Mouse (Mus musculus) large intestine, adult 2 months (tissue): ENCODE measurements around the gene Ceacam14. TPM values are rescaled to one million over a fixed set of nuclear protein-coding genes. Genes with fewer than 3 reads are reported as not detected.

Experiments used
- DNase-seq: peaks from one replicate; pipeline ENCODE4 v3.0.0-alpha.2; 2012; ENCODE audit warnings: low read depth, low spot score
- WGBS: fragments of 180-500 bp; shearing (Covaris S2); methylation state at CpG from one replicate; pipeline ENCODE4 v1.1.7; 2018; 5-methylcytosine and 5-hydroxymethylcytosine counted together
- polyA plus RNA-seq: library from polyadenylated mRNA; depleted of rRNA; stranded (reverse); fragments of >200 nt; gene quantifications from 2 replicates; pipeline ENCODE4 v1.2.3, GENCODE M21; 2012; rRNA removed

The Ceacam14 gene
- polyA plus RNA-seq: not detected in 2 replicates

DNA sequence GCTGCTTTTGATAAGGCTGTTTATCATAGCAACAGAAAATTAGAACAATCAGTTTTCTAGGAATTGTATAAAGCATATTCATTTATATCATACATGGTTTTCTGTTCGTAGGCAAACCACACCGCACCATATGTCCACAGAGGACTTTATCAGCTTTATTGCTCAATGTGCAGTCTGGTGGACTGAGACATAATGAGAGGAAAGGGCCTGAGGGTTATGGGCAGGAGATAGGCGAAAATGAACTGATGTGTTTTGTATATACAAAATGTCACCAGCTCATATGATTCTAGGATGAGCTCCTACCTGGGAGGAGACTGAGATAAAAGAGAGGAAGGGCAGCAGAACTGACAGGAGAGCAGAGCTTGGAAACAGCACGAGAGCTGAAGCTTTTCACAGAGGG lies at the start of gene Ceacam14:
Gene Ceacam14, plus strand, starts transcription at position 301 of the 400 bp plus-strand sequence.
- WGBS: 63% methylated on average over 4 of the region's 4 CpGs
- DNase-seq: no peak

Other genes starting within 250 kb of the Ceacam14 start
- gene Ceacam5, start 99.4 kb upstream of the Ceacam14 start, polyA plus RNA-seq: not detected in 2 replicates
- gene Gm5155, start 59.1 kb downstream of the Ceacam14 start, polyA plus RNA-seq: not detected in 2 replicates
- not detected in 2 replicates for gene Ceacam11, start 159.5 kb downstream of the Ceacam14 start, polyA plus RNA-seq
- gene Ceacam13, start 197.3 kb downstream of the Ceacam14 start, polyA plus RNA-seq: not detected in 2 replicates